Mouse (Mus musculus) frontal cortex, postnatal 14 days (tissue): ENCODE data around the gene Stard13.
A peak's percentile ranks its signal among the peaks of the same experiment; 100 is the strongest.

Experiments
- DNase-seq, 2 experiments: peaks; one replicate each; pipeline ENCODE4 v3.0.0; 2022; ENCODE audit warnings: low spot score in 2 of 2

Gene Stard13

DNA sequence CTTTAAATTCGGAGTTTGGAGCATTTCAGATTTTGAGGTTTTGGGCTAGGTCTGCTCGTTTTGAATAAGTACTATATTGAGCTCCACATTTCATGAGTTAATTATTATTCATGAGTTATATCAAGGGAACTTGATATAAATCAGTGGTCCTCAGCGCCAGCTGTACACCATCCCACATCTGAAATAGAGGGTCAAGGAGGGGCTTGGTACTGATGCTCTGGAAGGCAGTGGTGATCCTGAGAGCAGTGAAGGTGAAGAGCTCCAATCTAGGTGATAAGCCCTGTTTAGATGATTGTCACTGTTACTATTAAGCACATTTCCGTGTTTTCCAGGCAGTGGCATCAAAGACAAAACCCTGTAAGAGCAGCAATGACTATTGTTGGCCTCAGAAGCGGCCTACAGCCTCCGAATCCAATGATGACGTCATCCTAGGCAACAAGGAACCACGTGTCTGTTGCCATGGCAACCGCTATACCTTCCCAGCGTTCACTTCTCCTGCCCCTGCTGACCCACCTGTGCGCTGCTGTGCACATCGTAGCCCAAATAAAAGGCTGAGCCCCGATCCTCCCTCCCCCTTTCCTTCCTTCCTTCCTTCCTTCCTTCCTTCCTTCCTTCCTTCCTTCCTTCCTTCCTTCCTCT, 5.2 kb downstream of the Stard13 start:
- no peak for DNase-seq

DNA sequence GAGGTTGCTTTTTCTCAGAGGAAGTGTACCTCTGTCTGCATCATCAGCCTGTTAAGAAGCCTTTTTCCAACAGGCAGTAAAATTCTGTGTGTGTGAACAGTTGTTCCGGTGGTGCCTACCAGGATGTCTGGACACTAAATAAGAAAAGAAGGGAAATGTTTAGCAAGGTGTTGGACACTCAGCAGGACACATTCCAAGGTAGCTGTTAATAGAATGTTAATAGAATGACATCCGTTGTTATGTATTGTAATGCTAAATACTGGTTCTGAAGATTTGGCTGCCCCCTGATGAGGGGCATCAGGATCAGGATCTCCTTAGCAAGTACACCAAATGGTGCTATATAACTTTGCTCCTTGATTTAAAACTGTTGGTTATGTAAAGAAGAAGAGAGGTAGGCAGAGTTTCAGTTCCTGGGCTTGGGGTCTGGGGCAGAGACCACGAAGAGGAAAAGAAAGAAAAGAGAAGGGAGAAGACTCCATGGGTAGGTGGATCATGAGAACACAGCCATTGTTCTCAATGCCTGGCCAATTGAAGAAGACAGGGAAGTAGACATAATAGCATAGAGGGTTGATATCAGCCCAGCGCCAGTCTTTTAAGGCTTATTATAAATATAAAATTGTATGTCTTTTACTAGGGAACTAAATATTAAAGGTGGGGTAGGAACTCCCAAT, 9.8 kb downstream of the Stard13 start:
- no peak for DNase-seq

DNA sequence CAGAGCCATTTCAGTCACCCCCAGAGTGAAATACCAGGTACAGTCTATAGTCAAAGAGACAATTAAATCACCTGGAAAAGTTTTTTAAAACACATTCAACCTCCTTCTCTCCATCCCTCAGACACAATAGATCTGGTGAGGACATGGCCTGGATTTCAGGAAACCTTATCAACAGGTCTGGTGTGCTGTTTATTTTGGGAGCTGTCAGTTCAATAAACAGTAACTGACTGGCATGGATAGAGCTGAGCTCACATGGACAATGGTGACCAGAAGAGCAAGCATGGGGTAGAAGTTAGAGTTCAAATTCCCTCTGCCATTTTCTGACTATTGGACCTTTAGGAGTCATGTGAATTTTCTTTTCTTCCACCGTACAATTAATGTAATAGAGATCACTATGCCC, 10.8 kb downstream of the Stard13 start:
- DNase-seq, result no peak

DNA sequence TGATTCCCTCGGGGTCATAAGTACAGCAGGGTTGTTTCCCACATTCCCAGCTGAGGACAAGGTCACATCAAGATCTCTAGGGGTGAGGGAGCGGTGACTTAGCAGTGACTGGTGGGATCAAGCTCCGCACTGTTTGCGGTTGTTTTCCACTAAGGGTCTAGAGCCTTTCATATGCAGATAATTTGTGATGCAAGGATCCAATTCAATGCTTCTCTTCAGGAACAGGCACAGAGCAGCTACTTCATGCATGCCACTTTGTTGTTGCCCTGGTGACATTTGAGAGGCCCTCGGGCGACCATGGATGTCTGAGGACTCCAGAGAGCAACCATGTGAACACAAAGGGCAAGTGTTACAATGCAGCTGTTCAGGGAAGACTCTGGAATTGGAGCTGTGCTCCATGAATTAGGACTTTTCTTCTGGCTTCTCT, 14.9 kb downstream of the Stard13 start:
- DNase-seq, result peak in 1 of 2 experiments; percentile 14

DNA sequence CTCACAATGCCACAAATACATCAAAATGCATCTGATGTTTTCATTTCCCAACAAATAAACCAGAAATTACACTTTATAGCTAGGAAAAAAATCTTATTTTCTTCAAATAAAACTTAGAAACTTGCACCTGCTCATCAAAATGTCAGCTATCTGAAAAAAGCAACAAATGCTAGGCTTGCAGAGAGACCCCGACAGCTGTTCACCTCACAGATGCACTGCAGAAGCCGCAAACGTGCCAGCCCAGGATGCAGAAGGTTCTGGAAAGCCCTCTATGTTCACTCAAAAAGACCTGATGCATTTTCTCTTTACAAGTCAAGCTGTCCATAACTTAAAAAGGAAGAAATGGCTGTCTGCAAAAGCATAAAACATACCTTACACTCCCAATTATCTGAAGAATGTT, 20.5 kb downstream of the Stard13 start:
- no peak for DNase-seq

DNA sequence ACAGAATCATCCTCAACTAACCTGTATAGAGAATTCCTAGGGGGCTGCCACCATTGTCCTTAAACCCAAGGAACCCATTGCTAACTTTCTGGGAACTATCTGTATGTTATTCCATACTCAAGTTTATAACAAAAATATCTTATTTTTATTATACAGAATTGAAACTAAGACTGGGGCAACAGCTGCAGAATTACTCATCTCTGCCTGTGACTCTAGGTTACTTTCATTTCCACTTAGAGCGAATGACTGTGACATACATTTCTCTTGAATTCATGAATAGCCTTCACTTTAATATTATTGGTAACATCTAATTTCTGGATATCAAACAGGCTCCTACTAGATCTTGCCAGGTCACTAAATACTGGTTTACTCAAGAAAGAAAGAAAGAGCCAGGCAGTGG, 22.8 kb downstream of the Stard13 start:
- DNase-seq, result no peak

DNA sequence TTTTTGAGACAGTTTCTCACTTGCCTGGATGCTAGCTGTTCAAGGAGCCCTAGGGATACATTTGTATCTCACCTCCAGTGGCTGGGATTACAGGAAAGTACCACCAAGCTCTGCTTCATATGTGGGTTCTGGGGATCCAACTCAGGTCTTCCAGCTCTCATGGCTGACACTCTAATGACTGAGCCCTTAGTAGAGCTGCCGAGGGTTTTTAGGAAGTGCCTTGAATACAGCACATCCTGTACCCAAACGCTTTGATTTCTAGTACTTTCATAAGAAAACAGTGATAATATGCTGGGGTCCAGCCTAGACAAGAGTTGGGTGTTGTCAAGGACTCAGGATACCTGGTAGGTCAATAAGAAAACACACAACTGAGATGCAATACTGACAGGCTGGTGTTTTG, 23.6 kb downstream of the Stard13 start:
- no peak for DNase-seq

DNA sequence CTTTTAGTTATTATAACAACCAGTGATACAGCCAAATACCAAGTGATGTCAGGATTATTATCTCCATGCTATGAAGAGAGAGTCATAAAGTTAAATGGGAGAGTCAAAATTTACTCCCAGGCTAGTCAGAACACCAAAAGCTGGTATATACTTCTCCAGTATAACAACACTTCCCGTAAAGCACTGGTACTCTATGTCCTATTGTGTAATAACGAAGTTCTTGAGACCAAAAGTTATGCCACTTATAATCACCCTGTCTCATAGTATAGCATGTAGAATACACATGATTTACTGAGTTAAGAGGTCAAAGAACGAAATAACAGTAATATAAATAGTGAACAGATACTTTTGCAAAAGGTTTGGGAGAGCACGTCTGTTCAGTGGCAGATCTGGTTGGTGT, 28.6 kb downstream of the Stard13 start:
- DNase-seq, result no peak

DNA sequence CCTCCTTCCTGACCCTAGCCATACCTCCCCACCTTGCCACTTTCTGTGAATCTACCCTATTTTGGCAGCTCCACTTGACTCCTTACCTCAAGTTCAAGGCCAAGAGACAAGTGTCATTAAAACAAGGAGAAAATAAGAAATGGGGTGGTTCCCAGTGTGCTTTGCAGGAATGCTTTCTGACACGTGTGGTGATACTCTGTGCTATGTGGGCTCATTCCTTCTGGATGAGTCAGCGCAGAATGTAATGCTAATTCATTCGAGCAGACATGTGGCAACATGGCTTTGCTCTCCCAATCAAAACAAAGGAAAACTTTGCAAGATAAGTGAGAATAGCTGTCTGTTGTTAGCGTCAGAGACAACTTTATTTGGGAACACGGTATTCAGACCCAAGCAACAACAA, 30.7 kb downstream of the Stard13 start:
- no peak for DNase-seq

DNA sequence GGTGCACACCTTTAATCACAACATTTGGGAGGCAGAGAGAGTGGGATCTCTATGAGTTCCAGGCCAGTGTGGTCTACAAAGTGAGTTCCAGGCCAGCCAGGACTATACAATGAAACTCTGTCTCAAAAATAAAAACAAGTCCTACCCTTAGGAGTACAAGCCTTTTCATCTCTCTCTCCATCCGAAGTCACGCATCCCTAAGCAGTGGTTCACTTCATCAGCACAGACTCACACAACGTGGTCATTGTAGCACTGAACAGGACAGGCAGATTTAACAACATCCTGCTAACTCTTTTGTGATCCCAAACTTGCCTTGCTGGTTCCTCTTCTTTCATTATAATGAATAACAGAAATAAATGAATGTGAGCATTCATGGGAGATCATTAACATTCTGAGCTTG, 32.4 kb downstream of the Stard13 start:
- DNase-seq, result no peak

DNA sequence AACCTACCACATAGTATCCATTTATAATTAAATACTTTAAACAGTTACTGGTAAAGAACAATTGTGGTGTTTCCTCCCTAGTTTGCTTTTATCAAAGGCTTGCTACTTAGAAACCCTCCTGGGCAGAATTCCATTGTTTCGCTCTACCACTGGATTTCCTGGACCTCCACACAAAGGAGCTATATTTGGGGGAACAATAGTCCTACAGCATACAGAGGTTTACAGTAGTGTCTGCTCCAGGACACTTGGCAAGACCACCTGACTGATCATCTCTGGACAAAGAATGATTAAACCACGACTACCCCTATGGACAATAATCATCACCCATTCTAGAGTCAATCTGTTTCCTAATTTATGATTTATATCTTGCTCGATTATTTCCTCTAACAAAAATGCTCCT, 34.4 kb downstream of the Stard13 start:
- DNase-seq, result no peak

DNA sequence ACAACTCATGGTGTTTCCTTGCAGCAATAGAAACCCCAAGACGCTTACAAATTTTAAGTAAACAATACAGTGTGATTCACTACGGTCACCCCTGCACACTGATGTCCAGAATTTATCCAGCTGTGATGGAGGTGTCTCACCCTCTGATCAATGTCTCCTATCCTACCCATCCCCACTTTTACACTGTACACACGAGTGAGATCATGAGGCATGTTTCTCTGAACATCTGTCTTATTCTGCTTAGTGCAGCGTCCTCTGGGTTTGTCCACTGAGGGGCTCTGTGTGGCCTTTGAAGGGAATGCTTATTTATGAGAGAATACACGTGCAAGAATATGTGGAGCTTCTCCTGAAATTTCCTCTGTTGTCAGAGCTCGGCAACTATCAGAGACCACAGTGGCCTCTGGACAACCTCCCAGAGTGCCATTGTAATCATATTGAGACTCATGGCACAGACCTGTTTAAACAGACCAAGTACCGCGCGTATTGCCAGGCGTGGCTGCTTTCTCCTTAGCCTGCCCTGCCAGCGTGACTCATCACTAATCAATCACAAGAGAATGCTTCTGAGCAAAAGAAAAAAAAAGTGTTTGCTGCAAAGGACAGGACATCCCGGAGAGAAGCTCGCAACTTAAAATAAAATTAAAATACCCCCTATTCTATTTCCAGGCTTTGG, 36.9 kb downstream of the Stard13 start:
- no peak for DNase-seq

DNA sequence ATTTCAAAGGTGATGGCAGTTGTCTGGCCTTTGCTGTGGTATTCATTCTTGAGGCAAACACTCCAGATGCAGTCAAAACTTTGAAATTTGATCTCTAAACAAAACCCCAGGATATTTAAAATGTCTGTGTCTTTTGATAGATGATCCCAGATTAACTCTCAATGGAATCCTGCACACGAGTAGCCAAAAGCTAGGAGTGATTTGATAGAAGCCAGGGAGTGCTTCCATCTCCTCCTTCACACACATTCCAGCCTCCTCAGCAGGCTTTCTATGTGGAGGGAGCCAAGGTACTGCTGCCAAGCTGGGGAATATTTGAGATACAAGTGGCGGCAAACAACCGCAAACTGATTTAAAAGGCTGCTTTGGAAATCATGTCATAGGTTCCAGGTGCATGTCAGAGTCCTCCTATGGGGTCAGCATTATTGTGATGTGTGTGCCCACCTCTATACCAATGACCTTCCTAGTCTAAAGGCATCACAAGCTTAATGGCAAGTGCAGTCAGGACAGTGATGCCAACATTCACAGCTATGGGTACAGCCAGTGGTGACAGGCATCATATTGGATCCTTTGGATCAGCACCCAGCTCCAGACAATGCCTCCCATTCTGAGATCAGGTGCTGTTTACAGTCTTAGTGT, 39.6 kb downstream of the Stard13 start:
- no peak for DNase-seq

DNA sequence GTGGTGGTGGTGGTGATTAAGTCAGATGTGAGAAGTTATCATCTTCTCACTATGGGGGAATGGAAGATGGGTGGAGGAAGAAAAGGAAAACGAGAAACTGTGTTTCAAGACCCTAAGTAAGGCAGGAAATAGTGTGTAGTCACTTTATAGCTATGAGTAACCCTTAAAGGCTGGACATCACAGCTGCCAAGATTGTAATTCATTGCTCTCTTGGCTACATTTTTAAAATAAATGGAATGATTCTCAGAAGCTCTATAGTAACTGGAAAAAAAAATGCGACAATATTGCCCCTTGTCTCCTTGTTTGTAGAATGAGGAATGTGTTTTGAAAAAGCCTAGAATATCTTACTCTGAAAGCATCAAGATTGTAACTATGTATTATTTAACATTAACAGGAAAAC, 41.4 kb downstream of the Stard13 start:
- DNase-seq, result no peak

DNA sequence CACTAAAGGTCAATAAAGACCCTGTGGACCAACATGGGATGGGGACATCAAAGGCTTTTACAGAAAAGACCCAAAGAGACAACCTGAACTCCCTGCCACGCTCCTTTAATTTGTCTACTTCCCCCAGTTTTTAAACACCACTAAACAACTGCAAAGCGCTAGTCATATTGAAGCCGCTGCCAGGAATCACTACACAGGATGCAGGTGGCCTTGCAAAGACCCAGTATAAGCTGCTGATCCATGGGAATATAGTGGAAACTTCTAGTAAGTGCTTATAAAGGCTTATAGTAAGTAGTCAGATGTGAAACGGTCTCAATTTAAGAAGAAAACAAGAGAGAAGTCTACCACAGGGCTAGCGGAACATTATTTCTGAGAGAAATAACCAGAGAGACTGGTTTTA, 42.9 kb downstream of the Stard13 start:
- no peak for DNase-seq

DNA sequence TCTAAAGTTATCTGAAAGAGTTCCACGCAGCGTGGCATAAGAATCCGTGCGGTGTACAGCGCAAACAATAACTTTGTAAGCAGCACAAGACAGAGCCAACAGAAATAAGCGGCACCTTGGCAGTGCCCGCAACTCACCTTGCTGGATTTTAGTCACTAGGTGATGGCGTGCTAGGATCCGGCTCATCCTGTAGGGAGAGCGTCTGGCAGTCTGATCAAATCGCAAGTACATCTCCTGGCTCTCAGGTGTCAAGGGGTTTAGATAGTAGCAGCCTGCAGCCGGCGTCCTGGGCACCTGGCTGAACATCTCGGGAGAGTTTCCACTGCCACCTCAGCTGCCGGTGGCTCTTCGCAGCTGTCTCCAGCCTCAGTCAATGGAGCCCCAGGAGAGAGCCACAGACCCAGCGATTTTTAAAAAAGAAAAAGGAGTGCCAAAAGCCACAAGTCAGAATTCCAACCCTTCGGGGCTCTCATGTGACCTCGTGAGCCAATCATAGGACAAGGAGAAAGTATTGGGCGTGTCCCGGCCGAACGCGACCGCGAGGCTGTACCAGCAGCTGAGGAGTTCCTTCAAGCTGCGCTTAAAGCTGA, 43.8 kb downstream of the Stard13 start:
- no peak for DNase-seq

DNA sequence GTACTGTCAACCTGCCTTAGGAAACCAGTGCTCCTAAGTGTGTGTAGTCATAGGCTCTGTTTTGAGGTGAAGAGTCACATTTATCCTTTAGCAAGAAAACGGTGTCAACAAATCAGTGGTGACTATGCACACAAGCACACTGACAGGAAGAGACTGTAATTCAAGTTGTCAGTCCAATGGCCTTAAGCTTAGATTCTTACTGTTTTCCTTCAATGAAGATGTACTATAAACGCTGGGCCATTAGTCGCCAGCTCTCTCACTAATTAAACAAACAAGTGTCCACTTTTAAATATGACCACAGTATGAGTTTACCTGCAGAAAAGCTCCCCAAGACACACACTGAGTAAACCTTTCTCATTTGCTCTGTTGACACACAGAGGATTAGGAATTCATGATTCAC, 44.3 kb downstream of the Stard13 start:
- DNase-seq, result no peak

DNA sequence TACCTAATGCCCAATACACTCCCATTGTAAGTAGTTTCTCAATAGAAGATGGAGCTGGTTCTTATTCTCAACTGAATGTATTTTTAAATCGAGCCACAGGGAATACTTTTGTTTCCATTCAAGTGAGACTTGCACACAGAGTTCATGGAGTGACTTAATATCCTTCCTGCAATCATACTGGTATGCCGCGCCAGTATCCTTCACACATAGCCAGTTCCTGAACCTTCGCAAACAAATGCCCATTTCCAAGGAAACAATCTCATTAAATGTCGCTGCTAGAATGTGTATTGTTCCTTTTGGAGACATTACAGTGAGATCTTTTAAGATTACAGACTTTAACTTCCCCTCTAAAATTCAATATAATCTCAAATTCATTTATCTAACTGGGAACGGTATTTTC, 45.0 kb downstream of the Stard13 start:
- no peak for DNase-seq

DNA sequence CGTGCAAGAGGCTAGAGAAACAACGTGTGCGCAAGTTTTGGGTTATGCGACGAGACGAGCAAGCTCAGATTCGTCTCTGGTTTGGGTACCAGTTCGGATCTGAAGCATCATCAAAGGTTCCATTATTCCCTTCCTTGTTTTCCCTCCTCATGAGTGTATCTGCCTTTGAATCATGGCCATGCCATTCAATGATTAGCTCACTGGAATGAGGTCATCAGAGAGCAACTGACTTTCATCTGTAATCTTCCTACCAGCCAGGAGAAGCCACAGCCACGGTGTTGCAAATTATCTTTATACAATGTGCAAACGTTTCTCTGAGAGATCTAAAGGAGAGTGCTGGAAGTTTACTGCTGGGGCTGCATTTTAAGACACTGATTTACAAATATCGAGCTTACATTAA, 46.3 kb downstream of the Stard13 start:
- no peak for DNase-seq

DNA sequence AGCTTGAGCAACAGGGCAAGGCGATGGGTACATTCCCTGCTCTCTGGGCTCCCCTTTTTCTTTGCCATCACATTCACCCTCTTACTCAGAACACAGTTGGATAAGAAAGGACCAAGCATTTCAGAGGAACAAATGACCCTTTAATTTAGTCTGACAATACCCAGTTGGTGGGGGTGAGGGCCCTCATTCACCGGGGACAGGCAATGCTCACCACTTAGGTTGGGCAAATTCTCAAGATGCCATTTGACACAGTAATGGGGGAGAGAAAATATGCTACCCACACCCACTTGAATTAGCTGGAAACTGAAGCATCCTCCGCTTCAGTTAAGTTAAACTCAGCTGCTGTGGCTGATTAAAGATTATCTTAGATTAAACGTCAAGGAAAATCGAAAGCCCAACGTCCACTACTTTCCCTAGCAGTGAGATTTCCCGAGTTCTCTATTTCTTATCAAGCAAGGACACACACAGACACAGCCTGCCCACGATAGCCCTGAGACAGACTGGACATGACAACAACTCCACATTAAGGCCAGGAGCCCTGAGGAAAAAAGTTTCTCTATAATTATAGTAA, 48.3 kb downstream of the Stard13 start:
- no peak for DNase-seq

DNA sequence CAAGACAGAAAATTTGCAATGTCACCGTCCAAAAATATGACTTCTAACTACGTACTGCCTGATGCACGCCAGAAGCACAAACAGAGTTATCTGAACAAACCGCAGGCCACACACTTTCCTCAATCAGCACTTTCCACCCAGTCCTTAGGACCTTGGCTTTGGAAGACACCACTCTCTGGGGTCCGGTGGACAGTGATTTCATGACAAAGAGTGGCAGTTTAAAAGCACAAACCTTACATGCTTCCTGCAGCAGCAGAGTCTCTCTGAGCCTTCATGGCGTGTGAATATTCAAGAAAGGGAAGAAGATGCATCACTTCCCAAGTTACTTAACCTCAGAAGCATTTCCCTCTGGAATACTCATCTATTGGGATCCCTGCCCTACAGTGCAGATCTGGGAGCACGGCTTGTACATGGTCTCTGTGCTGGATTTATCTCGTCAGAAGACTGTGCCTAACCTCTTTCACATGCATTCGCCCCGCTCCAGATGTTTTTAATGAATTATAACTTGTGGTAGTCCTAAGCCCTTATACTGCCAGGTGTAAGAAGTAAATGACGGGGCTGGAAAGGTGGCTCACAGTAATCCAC, 49.9 kb downstream of the Stard13 start:
- no peak for DNase-seq

DNA sequence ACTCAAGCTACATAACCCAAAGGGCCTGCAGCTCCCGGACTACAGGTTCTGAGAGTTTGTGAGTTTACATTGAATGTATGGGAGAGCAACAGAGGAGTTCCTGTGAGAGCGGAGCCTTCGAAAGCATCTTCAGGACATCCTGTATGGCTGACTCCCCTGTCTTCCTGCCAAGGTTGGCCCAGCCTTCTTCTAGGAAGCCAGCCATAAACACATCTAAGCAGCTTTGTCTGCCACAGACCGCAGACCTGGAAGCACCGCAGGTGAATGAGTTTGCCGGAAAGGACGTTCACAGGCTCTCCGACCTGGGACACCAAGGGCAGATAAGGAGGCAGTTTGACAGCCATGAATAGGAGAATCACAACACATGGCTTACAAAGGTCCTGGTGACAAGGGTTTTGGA, 52.3 kb downstream of the Stard13 start:
- DNase-seq, result no peak
